Mouse (Mus musculus): ENCODE measurements around the gene Spaca4. TPM values are rescaled to one million over a fixed set of nuclear protein-coding genes. Genes with fewer than 3 reads are reported as not detected.

Gene Spaca4
- total and polyA plus RNA-seq, 3 experiments = not detected

DNA sequence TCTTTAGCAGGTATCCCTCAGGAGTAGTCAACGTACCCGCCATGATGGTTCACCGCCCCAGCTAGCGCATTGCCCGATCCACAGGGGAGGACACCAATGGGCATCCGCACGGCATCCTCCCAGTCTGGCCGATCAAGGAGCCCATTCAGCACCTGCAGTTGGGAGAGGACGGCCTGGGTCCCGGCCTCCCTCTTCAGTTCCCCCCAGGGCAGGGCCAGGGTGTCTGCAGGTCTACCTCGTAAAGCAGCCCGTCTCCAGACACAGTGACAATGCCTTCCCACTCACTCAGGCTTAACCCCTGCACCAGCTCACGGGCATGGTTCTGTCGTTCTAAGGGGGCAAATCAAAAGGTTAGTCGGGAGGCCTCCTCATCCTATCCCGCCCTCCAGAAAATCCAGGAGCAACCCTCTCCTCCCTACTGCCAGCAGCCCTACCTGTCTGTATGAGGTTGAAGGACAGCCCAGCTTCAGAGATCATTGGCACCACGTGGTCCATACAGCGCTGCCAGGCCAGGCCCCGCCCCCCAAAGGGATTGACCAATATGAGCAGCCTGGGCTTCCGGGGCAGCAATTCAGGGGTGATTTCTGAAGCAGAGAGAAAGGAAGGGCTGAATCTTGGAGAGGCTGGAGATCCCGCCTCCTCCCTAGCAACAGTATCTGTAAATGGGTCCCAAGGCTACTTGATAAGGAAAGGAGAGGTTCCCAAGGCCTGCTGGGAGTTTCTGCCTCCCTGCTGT is 13.4 kb downstream of the Spaca4 start:
- Histone ChIP-seq H3K4me2 (ENCODE audit: insufficient read depth, low read depth, poor library complexity, severe bottlenecking) (no peak overlapping the region), H3K9ac (ENCODE audit: insufficient read depth, low read depth) (no peak overlapping the region), H3K27ac (ENCODE audit: insufficient read depth, low read depth) (no peak overlapping the region), H3K4me1 (ENCODE audit: control insufficient read depth in 1 of 2, insufficient read depth in 2 of 2) (peaks cover 0 to 46% of the 10 kb centered on the region in 2 experiments; a peak in 2 of 4 replicates), H3K9me3 (replicated peaks; ENCODE audit: low read length) (no peaks in the 10 kb centered on the region), H3K36me3 (replicated peaks in 1 of 2; ENCODE audit: control insufficient read depth in 1 of 2, insufficient read depth in 1 of 2, low read length in 1 of 2) (peaks cover 35 to 63% of the 10 kb centered on the region in 2 experiments), H3K4me3 (replicated peaks in 1 of 3; ENCODE audit: low read depth in 2 of 3, low read length in 2 of 3, poor library complexity in 1 of 3) (no peak overlapping the region), H3K27me3 (replicated peaks) (no peaks in the 10 kb centered on the region), H3K79me2 (replicated peaks; ENCODE audit: control insufficient read depth, extremely low read depth, insufficient read depth, poor library complexity, severe bottlenecking) (peaks cover 26% of the 10 kb centered on the region)
- dilution Hi-C loops (cut with MboI; ENCODE audit: extremely low pct_ligation_motif_present, extremely low pct_unique_long_range_greater_than_20kb, low sequenced_read_pairs) (no loop called here), in situ Hi-C loops (cut with MboI; ENCODE audit: low pct_ligation_motif_present, low pct_unique_long_range_greater_than_20kb, low sequenced_read_pairs) (no loop called here)
- no peak for TF ChIP-seq POLR2AphosphoS2 (IDR thresholded peaks at IDR 0.05; ENCODE audit: low read depth, low read length)
- no peak for TF ChIP-seq POLR2A (IDR thresholded peaks at IDR 0.05; ENCODE audit: low read depth, low read length)
- TF ChIP-seq SIN3A (IDR thresholded peaks at IDR 0.05; ENCODE audit: low read length) = no peak
- TF ChIP-seq MYC (IDR thresholded peaks at IDR 0.05; ENCODE audit: low read depth, low read length) = no peak
- TF ChIP-seq ZNF384 (IDR thresholded peaks at IDR 0.05; ENCODE audit: low read depth, low read length) = no peak
- TF ChIP-seq ZKSCAN1 (IDR thresholded peaks at IDR 0.05; ENCODE audit: borderline replicate concordance, low read depth, low read length) = no peak
- no peak for TF ChIP-seq MAFK (IDR thresholded peaks at IDR 0.05; ENCODE audit: insufficient replicate concordance, low read length)
- no peak for TF ChIP-seq NRF1 (IDR thresholded peaks at IDR 0.05; ENCODE audit: low read depth, low read length)
- no peak for TF ChIP-seq PAX5 (IDR thresholded peaks at IDR 0.05; ENCODE audit: low read length)
- TF ChIP-seq SMC3 (IDR thresholded peaks at IDR 0.05; ENCODE audit: low read depth, low read length) = no peak
- TF ChIP-seq USF1 (IDR thresholded peaks at IDR 0.05; ENCODE audit: low read depth, low read length) = no peak
- no peak for TF ChIP-seq BHLHE40 (IDR thresholded peaks at IDR 0.05; ENCODE audit: low read depth, low read length)
- no peak for TF ChIP-seq ELF1 (IDR thresholded peaks at IDR 0.05; ENCODE audit: low read depth, low read length)
- no peak for TF ChIP-seq USF2 (conservative IDR thresholded peaks at IDR 0.05; ENCODE audit: low read depth, low read length)
- TF ChIP-seq MAX (IDR thresholded peaks at IDR 0.05; ENCODE audit: low read length) = no peak
- no peak for TF ChIP-seq KAT2A (IDR thresholded peaks at IDR 0.05; ENCODE audit: insufficient replicate concordance, low read length)
- TF ChIP-seq MAZ (IDR thresholded peaks at IDR 0.05; ENCODE audit: low read depth, low read length) = no peak
- no peak for DNase-seq (ENCODE audit: extremely low read depth)

DNA sequence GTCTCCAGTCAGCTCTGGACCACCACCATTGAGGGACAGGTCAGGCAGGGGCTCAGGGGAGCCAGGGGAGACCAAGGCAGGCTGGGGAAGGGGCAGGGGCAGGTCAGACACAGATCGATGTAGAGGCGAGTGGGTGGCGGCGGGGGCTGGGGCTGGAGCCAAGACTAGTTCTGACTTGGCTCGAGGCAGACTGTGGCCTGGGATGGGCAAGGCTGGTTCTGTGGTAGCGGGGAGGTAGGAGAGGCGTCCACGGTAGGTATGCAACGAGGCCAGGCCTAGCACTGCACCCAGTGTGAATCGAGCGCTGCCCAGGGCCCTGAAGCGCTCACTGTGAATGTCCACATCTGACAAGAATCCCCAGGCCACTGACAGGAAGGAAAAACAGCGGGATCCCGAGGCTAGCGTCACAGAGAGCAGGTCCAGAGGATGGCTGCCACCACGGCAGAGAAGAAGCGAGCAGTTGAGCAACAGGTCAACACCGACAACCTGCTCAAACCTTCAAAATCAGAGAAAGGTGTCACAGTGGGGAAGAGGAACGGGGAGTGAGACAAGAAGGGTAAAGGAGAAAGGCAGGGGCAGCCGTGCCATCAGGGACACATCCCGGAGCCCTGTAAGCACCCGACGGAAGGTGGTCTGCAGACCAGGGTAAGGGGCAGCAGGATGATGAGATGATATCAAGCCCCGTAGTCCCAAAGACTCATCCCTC is 14.1 kb downstream of the Spaca4 start:
- DNase-seq (ENCODE audit: extremely low read depth) = no peak
- Histone ChIP-seq H3K27me3 (replicated peaks) (no peaks in the 10 kb centered on the region), H3K4me3 (replicated peaks in 1 of 3; ENCODE audit: low read depth in 2 of 3, low read length in 2 of 3, poor library complexity in 1 of 3) (no peak overlapping the region), H3K27ac (ENCODE audit: insufficient read depth, low read depth) (no peak overlapping the region), H3K4me1 (ENCODE audit: control insufficient read depth in 1 of 2, insufficient read depth in 2 of 2) (peaks cover 0 to 45% of the 10 kb centered on the region in 2 experiments; a peak in 2 of 4 replicates), H3K9ac (ENCODE audit: insufficient read depth, low read depth) (no peak overlapping the region), H3K79me2 (replicated peaks; ENCODE audit: control insufficient read depth, extremely low read depth, insufficient read depth, poor library complexity, severe bottlenecking) (peaks cover 19% of the 10 kb centered on the region), H3K9me3 (replicated peaks; ENCODE audit: low read length) (no peaks in the 10 kb centered on the region), H3K4me2 (ENCODE audit: insufficient read depth, low read depth, poor library complexity, severe bottlenecking) (no peak overlapping the region), H3K36me3 (replicated peaks in 1 of 2; ENCODE audit: control insufficient read depth in 1 of 2, insufficient read depth in 1 of 2, low read length in 1 of 2) (peaks cover 35 to 61% of the 10 kb centered on the region in 2 experiments)
- in situ Hi-C loops (cut with MboI; ENCODE audit: low pct_ligation_motif_present, low pct_unique_long_range_greater_than_20kb, low sequenced_read_pairs) = no loop called here
- dilution Hi-C loops (cut with MboI; ENCODE audit: extremely low pct_ligation_motif_present, extremely low pct_unique_long_range_greater_than_20kb, low sequenced_read_pairs) = no loop called here
- TF ChIP-seq E2F4 (IDR thresholded peaks at IDR 0.05; ENCODE audit: insufficient replicate concordance, low read depth, low read length) = no peak
- TF ChIP-seq CTCF (conservative IDR thresholded peaks at IDR 0.05 in 1 of 2, IDR thresholded peaks at IDR 0.05 in 1 of 2; ENCODE audit: low read depth in 2 of 2, low read length in 2 of 2) = no peak
- no peak for TF ChIP-seq SIN3A (IDR thresholded peaks at IDR 0.05; ENCODE audit: low read length)
- no peak for TF ChIP-seq CHD1 (IDR thresholded peaks at IDR 0.05; ENCODE audit: low read depth, low read length)
- TF ChIP-seq POLR2A (IDR thresholded peaks at IDR 0.05; ENCODE audit: low read depth, low read length) = no peak
- TF ChIP-seq USF2 (conservative IDR thresholded peaks at IDR 0.05; ENCODE audit: low read depth, low read length) = no peak
- TF ChIP-seq JUN (IDR thresholded peaks at IDR 0.05; ENCODE audit: insufficient read depth, low read depth, low read length) = no peak
- no peak for TF ChIP-seq ZMIZ1 (IDR thresholded peaks at IDR 0.05; ENCODE audit: low read depth, low read length)
- no peak for TF ChIP-seq ZNF384 (IDR thresholded peaks at IDR 0.05; ENCODE audit: low read depth, low read length)
- TF ChIP-seq CHD2 (IDR thresholded peaks at IDR 0.05; ENCODE audit: low read length) = no peak

Measured in CH12.LX (cell line).